Mouse (Mus musculus) CD8-positive naive resting alpha-beta T cell, adult 57 days (primary cell): Measurements from ENCODE around the gene Alkbh8. TPM values are rescaled to one million over a fixed set of nuclear protein-coding genes. Genes with fewer than 3 reads are reported as not detected.

Source experiments
- total RNA-seq: library from RNA; stranded (reverse); gene quantifications from one replicate; pipeline ENCODE4 v1.2.4, GENCODE M21; 2023

Alkbh8 gene
- total RNA-seq: 23.3 TPM

DNA sequence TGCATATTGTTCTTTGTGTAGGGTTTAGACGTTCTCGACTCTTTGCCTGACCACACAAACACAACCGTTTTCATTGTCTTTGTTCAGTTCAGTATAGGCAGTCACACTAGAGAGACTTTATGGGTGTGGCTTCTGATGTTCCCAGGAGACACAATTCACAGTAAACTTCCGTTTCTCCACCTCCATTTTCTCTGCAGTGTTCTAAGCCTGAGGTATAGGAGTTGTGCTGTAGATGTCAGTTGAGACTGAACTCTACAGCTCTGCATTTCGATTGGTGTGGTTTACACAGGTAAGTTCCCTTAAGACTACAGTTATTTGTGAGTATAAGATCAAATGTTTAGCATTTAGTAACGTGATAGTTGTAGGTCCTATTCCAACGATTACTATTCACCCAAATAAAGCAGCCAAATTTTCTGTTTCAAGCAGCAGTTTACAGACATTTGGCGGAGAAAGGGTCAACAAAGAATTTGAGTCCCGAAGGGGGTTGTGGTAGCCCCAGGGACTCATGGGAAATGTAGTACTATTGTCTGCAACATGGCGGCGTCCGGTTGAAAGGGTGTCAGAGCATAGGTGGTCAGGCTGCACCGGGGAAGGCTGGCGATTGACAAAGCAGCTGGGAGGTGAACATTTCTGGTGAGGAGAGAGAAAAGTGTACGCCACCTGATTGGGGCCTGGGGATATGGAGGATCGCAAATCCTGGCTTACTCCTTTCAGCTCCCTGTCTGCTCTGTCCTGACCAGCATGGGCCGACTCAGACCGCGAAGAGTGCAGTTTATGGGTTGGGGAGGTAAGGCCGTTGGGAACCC is at the start of gene Alkbh8:
Gene Alkbh8 (plus strand): TSS at position 179 of the 806 bp plus-strand sequence.

DNA sequence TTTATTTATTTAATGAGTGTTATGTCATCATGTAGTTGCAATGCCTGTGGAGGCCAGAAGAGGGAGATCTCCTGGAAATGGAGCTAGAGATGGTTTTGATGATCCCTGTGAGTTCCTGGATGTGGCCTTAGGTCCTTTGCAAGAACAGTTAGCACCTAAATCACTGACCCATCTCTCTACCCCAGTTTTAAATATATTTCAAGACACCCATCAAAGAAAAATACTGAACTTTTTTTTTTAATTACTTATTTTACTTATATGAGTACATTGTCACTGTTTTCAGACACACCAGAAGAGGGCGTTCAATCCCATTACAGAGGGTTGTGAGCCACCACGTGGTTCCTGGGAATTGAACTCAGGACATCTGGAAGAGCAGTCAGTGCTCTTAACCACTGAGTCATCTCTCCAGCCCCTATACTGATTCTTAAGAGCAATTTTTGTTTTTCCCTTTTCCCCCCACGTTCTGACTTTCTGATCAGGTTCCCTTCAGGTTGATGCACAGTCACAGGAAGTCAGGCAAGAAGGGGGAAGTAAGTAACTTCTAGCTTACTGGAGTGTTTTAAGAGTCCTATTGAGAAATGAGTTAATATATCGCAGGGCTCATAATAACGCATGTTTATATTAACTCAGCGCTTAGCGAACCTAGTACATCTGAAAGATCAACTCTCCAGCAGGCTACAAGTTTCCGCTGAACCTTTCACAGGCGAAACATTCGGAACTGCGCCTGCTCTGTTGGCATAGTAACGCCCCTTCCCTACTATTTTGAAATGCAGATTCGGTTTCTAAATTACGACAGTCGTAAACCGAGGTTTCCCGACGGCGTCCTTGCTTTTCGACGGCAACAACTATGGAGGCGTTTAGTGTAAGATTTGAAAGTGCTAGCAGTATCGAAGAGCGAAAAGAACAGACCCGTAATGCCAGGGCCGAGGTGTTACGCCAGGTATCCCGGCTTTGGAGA is 68.6 kb downstream of the Alkbh8 start, which contains the start of gene Cwf19l2:
Gene Cwf19l2 (plus strand): TSS at position 342 of the 958 bp plus-strand sequence.

Other genes with a start within 250 kb of the Alkbh8 start
- 35.0 TPM for gene Cwf19l2, start 68.5 kb downstream of the Alkbh8 start, total RNA-seq
- gene Gucy1a2, start 197.6 kb downstream of the Alkbh8 start, total RNA-seq: not detected